Mouse (Mus musculus) layer of hippocampus, postnatal 10 days (tissue): ENCODE results near the gene Apol6. TPM values are rescaled to one million over a fixed set of nuclear protein-coding genes. Genes with fewer than 3 reads are reported as not detected.
"Not testable (repeated sequence)": the region's sequence is repeated elsewhere in the genome, so short reads cannot be mapped to it uniquely, and the experiment has no call there.

ENCODE experiments used
- DNase-seq, 2 experiments: peaks; one replicate each; pipeline ENCODE4 v3.0.0; 2021; ENCODE audit warnings: low spot score in 2 of 2
- total RNA-seq, 2 experiments: library from RNA; stranded (reverse); gene quantifications; 2 replicates each; pipeline ENCODE4 v1.2.3; 2021

Gene Apol6
- total RNA-seq, 2 experiments from 2014 or later = 0.25 TPM; not detected in 1

DNA sequence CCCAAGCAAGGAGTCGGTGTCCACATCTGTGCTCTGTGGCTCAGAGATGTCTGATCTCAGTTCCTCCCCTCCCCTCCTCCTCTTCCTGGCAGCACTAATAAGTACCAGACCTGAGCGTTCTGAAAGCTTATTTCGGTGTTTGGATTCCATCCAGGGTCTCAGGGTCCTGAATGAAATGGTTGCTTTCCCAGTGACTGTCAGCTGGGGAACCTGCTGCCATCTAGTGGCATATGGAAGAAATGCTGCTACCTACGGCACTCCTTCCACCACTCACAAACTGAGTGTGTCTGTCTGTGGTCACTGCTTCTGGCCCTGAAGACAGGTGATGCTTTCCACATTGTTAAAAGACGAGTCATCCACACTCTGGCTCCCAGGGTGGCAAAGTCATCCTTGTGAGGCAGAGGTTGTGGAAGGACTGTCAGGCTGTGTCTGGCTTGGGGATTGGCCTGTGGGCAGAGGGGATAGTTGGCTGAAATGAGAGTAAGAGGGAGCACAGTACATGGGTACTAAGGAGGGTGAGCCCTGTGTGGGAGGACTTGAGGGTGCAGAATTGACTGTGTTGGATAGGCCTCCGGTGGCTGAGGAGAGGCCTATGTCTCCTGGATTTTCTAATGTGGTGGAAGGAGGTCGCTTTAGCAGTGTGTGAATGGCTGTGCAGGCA is 15.1 kb upstream of the Apol6 start:
- DNase-seq = peak; percentile 63 to 70

DNA sequence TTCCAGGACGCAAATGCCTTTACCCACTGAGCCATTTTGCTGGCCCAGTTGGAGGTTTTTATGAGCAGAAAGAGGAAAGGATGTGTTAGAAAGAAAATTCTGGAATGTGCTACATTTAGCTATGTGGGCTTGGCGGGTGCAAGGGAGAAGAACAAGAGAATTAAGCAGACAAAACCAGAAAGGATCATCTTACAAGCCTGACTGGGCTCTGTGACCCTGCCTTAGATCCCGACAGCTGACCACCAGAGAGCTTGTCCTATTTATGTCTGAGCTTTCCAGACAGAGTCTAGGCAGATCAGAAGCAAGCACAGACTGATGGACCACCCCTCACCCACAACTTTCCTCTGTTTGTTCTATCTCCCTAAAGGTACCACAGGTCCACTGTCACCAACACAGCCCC is 13.3 kb upstream of the Apol6 start:
- no peak for DNase-seq

DNA sequence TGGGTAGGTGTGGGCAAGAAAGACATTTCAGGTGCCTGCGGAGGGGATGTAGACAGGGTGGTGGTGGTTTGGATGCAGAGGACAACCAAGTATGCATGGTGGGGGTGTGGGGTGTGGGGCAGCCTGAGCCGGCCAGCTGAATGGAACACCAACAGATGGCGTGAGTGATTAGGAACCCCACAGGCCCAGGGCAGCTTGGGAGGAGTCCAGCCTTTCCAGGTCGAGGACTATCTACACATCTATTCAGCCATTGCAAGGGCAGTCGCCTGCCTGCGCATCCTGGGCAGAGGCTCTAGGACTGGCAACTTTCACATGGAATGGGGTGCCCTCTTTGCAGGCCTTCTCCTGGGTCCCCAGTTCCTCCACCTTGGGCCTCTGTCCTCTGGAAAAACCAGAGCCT is 10.0 kb upstream of the Apol6 start:
- DNase-seq = no peak

DNA sequence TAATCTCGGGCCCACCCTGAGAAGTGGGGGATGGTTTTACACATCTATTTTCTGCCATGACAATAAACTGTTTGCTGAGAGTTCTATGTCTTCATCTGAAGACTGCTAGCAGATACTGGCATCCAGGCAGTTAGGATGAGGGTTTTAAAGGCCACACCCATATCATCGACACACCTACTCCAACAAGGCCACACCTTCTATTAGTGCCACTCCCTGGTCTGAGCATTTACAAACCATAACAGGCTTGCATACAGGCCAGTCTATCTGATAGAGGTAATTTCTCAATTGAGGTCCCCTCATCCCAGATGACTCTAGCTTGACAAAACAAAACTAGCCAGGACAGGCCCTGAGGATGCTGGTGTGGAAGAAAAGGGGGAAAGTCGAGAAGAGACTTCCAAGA is 8.9 kb upstream of the Apol6 start:
- DNase-seq = no peak

DNA sequence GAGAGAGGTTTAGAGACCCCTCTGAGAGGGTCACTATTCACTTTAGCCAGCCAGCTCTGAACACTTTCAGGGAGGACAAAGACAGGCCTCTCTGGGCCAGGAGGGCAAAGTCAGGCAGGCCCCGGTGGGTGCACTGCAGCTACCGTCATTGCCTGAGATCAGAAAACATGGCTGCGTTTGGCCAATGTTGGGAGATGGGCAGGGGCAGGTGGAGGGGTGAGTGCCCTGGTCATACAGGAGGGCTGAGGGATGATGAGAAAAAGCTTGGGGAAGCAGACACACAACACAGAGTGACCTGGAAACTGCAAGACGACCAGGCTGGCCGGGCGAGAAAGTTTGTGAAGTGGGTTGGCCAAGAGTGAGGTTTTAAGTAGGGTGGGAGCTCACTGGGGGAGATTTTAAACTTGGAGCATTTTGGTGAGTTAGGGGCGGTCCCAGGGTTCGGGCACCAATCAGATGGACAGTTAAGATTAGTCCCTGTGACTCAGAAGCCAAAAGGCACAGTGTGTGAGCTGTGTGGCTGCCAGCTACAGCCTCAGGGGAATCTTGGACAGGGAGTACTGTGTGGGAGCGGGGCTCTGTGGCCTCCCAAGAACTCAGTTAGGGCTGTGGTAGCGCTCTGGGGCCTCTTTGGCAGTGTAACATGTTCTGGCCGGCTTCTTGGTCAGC is 8.1 kb upstream of the Apol6 start:
- peak; percentile 25 to 34 for DNase-seq

DNA sequence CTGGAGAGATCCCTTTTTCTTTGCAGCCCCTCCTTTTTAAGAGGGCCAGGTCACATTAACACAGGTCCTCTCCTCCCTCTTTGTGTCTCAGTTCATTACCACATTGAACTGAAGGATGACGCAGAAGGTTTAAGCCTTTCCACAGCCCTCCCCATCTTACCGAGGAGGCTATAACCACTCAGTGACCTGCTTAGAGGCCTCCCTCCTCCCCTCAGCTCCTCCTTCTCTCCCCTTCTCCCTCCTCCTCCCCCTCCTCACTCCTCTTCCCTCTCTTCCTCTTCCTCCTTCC is 7.6 kb upstream of the Apol6 start:
- DNase-seq = no peak

DNA sequence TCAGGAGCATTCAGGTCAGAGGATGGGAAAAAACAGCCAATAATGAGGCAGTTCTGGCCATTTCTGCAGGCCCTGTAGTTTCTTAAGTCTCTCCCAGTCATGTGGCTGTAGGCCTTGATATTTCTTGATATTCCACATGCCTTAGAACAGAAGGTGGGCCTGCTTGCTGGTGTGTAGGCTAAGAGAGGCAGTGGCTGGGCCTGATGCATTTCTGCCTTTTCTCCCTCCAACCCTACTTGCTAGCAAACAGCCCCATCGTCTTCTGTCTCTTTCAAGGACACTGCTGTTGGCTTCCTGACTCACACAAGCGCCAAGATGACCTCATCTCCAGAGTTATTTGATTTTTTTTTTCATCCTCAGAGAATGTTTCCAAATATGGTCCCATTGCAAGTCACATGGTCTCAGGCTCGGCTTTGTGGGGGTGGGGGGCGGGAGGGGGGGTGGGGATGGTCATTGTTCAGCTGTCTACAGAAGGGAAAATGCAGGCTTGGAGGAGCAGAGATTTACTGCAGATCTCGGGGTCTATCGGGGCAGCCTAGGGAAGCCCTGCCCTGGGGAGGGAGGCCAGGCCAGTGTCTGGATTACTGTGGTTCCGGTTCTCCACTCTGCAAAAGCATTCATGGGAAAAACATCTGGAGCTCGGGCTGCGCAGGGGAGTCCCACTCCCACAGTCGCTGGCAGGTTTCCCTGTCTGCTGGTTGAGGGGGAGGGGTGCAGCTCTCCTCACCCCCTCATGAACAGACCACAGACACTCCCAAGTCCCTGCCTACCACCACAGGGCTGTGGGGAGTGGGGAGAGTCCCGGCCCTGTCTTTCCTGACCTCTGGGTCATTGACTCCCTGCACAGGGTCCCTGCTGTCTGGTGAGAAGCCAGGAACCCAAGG is 7.0 kb upstream of the Apol6 start:
- no peak for DNase-seq

DNA sequence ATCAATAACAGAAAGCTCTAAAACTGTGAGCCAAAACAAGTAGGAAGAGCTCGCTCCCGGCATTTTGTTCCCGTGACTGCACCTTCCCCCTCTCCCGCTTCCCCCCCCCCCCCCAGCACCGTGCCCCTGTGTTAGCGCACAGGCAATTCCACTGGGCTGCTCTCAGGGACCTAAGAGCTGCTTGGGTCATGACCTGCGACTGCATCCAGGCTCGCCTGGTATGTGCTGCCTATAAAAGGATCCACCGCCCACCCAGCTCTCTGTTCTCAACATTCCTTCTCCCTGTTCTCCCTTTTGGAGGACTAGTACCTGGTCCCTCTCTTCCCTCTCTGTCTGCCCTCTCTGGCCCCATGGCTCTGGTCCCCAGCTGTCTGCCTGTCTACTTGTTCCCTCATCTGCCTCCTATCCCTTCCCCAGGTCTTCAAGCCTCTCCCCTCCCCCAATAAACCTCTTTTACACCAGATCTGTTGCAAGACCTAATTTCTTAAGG is 5.3 kb upstream of the Apol6 start:
- DNase-seq = no peak

DNA sequence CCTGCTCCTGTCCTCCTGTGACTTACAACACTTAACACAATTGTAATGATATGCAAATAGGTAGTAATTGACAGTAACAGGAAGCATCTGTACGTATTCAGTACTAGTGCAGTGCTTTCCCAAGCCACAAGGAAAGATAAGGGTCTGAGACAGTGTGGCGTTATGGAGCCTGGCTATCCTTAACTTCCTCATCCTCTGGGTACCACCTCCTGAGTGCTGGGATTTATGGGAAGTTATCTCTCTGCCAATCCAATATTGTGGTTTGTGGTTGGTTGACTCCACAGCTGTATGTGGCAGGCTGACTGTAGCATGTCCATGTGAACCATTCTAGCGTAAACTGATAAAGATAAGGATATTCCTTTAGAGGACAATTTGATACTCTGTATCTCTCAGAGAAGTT is 3.7 kb upstream of the Apol6 start:
- no peak for DNase-seq

DNA sequence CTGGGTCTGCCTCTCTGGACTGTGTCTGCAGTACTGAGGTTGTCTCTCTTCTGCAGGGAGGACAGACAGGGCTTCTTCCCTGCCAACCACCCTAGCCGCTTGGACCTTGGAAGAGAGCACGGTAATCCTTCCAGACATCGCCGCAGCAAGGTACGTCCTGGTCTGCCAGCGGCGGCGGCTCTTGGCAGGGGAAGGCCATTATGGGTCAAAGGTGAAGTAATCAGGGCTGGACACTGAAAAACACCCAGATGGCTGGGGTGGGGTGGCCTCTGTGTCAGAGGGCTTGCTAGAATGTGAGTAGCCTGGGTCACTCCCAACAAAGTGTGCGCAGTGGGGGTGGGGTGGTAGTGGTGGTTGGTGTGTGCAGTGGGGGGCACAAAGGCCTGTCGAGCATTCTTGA is 1.1 kb downstream of the Apol6 start:
- no peak for DNase-seq

DNA sequence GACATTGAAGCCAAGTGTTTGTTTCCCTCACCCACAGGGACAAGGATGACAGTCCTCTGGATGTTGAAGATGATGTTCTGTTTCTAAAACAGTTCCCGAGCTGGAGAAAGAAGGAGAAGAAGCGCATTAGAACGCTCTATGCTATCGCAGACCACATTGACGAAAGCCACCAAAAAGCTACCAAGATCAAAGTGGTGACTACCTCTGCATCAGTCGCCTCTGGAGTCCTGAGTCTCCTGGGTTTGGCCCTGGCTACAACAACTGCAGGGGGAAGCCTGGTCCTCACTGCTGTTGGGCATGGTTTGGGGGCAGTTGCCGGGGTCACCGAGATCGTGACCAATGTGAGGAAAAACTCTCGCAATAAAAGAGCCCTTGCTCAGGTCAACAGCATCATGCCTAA is 6.0 kb downstream of the Apol6 start, which contains the start of gene Mb:
Gene Mb (minus strand): TSS at position 101 of the 400 bp plus-strand sequence.
- DNase-seq = no peak

DNA sequence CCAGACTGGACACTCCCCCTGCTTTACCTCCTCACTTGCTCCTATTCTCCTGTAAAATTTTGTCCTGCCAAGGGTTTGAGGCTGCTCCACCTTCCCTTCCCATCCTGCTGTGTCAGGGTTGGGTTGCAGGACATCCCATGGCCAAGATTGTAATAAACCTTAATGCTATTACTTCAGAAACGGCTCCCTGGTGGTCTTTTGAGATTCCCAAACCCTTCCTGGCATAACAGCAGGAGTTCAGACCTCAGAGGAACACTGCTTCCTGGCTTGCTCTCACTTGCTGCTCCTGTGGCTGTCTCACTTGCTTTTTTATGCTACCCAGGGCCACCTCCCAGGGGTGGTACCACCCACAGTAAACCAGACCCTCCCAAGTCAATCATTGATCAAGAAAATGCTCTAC is 7.6 kb downstream of the Apol6 start:
- DNase-seq = no peak

DNA sequence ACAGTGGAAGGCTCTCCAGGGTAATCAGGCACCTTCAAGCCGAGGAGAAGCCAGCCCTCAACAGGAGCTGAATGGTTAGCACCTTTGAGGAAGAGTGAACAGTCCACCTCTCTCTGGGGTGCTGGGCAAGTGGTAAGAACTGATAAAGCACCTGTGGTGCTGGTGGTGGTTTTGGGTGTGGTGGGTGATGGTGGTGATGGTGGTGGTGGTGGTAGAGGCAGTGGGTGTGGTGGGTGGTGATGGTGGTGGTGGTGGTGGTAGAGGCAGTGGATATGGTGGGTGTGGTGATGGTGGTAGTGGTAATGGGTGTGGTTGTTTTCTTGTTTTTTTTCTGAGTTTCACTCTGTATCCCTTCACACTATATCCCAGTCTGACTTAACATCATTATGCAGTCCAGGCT is 8.5 kb downstream of the Apol6 start:
- DNase-seq = no peak

DNA sequence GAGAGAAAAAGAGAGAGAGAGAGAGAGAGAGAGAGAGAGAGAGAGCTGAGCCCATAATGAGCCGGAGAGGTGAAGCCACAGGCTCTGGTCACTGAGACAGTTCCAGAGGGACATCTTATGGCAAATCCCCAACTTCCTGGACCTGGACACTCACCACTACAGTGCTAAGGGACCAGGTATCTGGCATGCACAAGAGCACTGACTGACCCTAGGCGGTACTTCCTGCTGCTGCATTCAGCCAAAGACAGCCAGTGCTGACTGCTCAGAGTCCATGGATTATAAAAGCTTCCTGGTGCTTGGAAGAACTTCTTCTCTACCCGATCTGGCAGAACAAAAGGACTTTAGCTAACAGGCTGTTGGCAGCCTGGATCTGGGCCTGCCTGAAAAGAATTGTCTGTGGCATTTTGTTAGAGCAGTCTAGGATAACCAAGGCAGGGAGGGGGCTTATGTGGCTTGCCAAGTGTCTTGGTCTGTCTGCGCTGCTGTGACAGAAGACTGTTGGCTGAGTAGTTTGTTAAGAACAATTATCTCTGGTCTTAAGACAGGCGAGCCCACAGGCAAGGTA is 10.2 kb downstream of the Apol6 start:
- DNase-seq = no peak

DNA sequence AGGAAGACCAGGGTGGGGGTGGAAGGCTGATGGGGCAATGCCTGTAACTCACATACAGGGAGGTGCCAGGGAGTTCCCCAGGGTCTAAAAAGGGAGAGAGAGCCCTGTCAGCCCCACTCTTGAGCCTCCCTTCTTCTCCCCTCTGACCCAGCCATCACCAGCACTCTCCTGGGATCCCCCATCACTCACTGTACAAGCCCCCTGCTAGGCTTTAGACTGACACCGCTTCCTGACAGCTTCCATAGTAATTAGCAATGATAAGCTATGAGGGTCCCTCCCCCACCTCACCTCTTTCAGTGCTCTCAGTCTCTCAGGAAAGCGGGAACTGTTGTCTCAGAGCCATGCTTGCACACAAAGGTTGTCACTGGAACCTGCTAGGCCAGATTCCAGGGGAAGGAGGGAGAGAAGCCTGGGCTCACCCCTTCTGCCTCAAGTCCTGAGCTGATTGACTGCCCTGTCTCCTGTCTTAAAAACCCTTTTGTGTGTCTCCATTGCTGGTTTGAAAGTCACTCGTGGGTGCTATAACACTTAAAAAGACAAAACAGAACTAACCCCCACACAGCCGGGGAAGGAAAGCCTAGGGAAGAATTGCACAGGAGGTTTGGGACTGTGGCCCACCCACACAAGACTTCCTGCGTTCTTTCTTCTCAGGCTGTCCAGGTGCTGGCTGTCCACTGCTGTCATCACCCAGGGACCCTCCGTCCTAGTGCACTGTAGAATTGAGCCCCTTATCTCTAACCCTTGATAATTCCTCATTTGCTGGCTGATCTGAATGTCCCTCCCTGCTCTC is 11.7 kb downstream of the Apol6 start:
- no peak for DNase-seq

DNA sequence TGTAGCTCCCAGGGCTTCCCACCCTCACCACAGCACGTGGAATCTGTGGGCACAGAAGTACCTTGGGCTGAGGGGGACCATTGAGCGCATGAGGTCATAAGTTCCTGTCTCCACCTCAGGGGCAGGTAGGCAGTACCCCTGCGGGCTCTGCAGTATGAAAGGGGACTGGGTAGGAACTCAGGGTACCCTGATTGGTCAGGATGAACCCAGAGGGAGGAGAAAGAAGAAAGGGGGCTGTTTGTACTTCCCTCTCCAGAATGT is 12.2 kb downstream of the Apol6 start:
- DNase-seq = no peak

DNA sequence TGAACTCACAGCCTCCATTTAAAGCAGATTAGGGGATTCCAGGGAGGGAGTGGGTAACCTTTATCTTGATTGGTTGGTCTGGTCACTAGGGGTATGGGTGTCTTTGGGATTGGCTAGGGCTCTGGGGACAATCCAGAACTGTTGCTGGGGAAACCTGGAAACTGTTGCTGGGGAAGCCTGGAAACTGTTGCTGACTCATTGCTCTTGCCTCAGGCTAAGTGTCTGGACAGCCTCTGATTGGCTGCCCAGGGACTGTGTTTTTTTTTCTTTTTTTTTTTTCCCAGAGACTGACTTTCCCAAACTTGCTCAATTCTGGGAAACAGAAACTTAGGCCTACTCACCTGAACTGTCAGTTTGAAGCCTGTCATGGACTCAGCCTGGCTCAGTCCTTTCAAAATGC is 14.0 kb downstream of the Apol6 start:
- DNase-seq = no peak

DNA sequence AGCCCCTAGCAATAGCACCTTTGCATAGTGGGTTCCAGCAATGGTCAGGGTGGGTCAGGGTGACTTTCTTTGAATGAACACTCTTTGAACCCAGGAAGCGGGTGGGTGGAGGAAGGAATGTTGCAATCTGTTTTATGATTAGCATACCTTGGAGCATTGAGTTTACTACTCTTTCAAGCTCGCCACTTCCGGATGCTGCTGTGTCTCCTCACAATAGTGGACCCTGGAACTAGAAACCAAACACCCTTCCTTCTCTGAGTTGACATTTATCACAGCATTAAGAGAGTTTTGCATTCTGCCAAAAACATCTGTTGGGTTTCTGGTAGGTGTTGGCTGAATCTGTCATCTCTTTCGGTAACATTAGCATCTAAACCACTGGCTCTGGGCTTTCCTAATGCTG is 14.9 kb downstream of the Apol6 start:
- not testable (repeated sequence) for DNase-seq

DNA sequence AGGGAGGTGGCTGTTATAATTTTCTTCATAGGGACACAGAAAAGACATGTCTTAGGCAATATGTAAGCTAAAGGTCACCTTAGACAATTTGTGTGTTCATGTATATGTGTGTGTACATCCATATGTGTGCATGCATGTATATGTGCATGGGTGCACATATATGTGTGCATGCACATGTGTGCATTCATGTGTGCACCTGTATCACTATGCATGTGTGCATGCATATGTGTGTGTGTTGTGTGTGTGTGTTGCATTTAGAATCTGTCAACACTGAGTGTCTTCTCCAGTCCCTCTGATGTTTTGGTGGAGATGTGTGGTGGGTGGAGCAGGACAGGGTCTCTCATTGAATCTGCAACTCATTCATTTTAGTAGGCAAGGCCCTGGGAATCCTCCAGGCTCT is 18.2 kb downstream of the Apol6 start:
- no peak for DNase-seq

DNA sequence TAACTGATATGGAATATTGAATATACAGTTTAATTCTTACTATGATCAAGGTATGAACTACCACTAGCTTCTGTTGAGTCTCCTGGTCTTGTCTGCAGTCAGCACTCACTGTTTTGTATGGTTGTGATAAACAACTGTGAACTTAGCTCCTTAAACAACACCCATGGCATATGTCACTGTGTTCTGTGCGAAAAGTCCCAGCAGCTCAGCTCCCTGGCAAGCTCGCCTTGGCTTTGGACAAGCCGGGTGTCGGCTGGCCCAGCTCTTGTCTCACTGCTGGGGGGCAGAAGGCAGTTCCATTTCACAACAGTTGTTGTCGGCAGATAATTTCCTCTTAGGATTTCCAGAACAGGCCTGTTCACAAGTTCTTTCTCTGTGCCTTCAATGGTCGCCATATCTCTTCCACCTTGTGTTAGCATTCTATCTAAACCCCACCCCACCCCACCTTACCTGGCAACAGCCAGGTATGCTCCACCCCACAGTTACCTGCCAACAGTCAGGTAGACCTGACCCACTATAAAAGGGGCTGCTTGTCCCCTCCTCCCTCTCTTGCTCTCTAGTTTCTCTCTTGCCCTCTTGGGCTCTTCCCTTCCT is 20.8 kb downstream of the Apol6 start:
- DNase-seq = peak in 1 of 2 experiments; percentile 16

DNA sequence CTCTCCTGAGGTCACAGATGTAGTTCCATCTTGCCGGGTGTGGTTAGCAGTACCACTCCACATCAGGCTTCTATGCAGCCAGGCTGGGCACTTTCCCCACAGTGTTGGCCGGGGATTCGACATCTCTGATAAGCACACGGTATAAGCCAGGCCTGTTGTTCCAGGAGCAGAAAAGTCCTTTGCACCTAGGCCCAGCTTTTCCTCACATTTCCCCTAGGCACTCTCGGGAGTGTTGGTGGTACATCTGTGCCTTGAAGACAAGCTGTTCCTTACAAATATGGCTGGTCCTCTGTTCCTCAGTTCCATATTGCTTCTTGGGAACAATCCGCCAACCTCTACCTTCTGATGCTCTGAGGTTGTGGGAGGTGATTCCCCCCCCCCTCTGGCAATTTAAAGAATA is 21.7 kb downstream of the Apol6 start:
- DNase-seq = no peak
